Mouse (Mus musculus): Measurements from ENCODE around the gene Zbtb7b. TPM values are rescaled to one million over a fixed set of nuclear protein-coding genes. Genes with fewer than 3 reads are reported as not detected.
A peak's percentile ranks its signal among the peaks of the same experiment; 100 is the strongest.

Gene Zbtb7b
- polyA plus RNA-seq, 1 experiment: 75.2 TPM

DNA sequence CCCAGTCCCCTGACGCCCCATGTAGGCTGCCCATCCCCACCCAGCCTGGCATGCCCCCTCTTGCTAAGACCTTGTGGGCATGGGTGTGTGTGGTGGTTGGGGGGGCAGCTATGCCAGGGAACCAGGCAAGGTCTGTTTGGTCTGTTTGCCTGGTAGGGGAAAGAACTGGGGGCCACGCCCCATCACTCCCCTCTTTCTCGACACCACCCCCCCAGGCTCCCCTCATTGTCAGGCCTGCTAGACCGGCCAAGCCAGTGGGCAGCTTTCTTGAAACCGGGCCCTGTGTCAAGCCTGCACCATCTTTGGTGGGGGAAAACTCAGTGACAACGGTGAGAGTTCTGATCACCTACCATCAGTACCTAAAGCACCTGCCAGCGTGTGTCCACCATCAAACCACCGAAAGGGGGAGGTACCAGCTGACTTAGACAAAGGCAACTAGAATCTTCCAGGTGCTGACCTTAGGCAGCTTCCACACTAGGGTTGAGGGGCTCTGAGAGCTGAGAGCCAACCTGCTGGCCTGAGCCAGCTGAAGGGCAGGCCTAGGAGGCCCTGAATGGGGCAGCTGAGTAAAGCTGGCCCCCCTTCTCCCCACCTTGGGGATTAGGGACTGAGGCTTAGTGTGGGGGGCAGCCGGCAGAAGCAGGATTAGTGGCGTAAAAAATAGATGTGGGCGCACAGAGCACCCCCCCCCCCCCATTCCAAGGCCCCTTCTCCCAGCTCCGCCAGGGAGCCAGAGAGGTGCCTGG lies 10.1 kb downstream of the Zbtb7b start:
- Histone ChIP-seq H3K4me3 (ENCODE audit: insufficient read depth, low read length) (no peak overlapping the region), H3K27ac (ENCODE audit: insufficient read depth, low read depth, low read length) (no peak overlapping the region), H3K4me1 (ENCODE audit: control insufficient read depth, insufficient read depth, low read length) (peaks cover 44% of the 10 kb centered on the region)
- TF ChIP-seq CTCF (IDR thresholded peaks at IDR 0.05; ENCODE audit: low read depth, low read length) (no peak), POLR2A (IDR thresholded peaks at IDR 0.05; ENCODE audit: borderline replicate concordance, low read depth, low read length) (no peak)

DNA sequence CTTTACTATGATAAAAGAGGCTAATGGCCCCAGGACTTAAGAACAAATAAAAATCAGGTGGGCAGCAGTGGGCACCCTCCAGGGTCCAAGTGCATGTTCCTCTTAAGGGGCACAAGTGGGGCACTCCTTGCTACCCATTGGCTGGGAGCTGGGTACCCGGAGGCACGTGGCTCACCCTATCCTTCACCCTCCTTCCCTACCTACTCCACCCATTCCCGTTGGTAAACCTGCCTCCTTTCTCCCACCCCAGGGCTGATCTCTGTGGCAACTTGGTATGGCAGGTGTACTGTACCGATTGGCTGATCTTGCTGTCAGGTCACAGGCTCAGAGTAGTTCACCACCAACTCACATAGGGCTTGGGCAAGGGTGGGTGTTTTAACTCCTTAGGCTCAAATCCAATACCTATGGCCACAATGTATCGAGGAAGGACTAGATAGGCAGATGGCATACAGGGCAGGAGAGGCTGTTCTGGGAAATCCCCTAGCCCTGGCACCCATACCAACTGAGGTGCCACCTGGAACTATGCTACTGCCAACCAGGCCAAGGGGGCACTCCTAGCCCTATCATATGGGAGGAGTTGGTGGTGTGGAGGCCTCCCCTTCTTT lies 10.8 kb downstream of the Zbtb7b start:
- H3K27ac ChIP-seq (ENCODE audit: insufficient read depth, low read depth, low read length): no peak overlapping the region
- peaks cover 46% of the 10 kb centered on the region for H3K4me1 ChIP-seq (ENCODE audit: control insufficient read depth, insufficient read depth, low read length)
- TF ChIP-seq POLR2A (IDR thresholded peaks at IDR 0.05; ENCODE audit: borderline replicate concordance, low read depth, low read length): no peak
- no peak for TF ChIP-seq CTCF (IDR thresholded peaks at IDR 0.05; ENCODE audit: low read depth, low read length)
- no peak overlapping the region for H3K4me3 ChIP-seq (ENCODE audit: insufficient read depth, low read length)

DNA sequence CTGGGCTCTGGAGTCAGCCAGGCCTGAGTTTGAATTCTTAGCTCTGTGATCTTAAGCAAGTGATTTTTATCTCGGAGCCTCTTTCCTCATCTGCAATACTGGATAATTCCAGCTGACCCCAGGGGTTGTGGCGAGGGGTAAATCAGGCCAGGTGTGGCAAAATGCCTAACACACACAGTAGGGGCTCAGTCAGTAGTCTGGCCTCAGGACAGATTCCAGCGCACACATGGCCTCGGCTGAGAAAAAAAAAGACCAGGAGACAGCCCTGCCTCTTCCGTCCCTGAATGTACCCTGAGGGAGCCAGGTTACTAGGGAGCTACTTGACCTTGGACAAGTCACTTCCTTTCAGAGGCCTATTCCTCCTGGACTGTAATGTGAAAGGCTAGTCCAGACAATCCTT lies 11.6 kb downstream of the Zbtb7b start:
- TF ChIP-seq CTCF (IDR thresholded peaks at IDR 0.05; ENCODE audit: low read depth, low read length): no peak
- no peak for TF ChIP-seq POLR2A (IDR thresholded peaks at IDR 0.05; ENCODE audit: borderline replicate concordance, low read depth, low read length)
- H3K4me1 ChIP-seq (ENCODE audit: control insufficient read depth, insufficient read depth, low read length): peaks cover 41% of the 10 kb centered on the region

DNA sequence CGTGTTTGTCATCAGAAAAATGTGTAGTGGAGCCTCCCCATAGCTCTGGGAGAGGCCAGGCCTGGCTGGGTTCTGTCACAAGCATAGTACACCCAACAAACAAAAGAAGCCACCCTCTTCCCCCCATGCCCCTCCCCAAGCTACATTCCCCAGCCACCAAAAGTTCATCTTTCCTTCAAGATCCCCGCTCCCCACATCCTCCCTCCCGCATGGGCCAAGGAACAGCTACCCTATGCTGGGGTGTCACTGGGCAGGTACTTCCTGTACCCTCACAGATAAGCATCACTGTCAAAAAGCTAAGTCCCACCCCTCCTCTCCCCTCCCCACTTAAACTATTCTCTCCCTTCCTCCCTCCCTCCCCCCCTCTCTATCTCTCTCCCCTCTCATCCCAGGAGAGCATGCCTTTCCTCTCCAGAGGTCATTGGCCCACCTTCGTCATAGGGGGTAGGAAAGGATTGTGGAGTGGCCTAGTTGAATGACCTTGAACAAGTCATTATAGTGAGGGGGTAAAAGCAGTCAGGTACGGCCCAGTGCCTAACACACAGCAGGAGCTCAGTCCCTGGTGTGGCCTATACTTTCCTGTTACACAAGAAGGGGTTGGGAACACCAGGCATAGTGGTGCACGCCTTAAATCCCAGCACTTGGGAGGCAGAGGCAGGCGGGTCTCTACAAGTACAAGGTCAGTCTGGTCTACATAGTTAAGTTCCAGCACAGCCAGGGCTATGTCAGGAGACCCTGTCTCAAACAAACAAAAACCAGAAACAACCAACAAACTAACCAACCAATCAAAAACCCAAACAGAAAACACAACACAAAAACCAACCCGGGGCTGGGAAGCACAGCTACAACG lies 12.3 kb downstream of the Zbtb7b start:
- Histone ChIP-seq H3K4me3 (ENCODE audit: insufficient read depth, low read length) (no peak overlapping the region), H3K4me1 (ENCODE audit: control insufficient read depth, insufficient read depth, low read length) (peaks cover 34% of the 10 kb centered on the region), H3K27ac (ENCODE audit: insufficient read depth, low read depth, low read length) (no peak overlapping the region)
- no peak for TF ChIP-seq POLR2A (IDR thresholded peaks at IDR 0.05; ENCODE audit: borderline replicate concordance, low read depth, low read length)
- no peak for TF ChIP-seq CTCF (IDR thresholded peaks at IDR 0.05; ENCODE audit: low read depth, low read length)

More for the DNA sequence above, 11.6 kb downstream of the Zbtb7b start:
- no peak overlapping the region for H3K4me3 ChIP-seq (ENCODE audit: insufficient read depth, low read length)
- no peak overlapping the region for H3K27ac ChIP-seq (ENCODE audit: insufficient read depth, low read depth, low read length)

DNA sequence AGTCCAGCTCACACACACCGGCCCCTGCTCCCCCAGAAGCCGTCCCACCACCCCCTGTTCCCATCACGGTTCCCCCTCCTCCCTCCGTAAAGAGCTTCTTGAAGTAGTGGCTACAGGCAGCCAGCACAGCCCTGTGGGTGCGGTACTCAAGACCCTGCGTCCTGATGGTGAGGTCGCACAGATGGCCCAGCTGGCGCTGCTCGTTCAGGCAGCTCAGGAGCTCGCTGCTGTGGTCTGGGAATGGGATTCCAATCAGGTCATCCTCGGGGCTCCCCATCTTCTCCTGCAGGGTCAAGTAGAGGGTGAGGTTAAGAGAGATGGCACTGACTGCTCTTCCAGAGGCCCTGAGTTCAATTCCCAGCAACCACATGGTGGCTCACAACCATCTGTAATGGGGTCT lies 13.3 kb downstream of the Zbtb7b start:
- H3K4me1 ChIP-seq (ENCODE audit: control insufficient read depth, insufficient read depth, low read length): peaks cover 27% of the 10 kb centered on the region
- no peak for TF ChIP-seq CTCF (IDR thresholded peaks at IDR 0.05; ENCODE audit: low read depth, low read length)
- no peak for TF ChIP-seq POLR2A (IDR thresholded peaks at IDR 0.05; ENCODE audit: borderline replicate concordance, low read depth, low read length)
- H3K27ac ChIP-seq (ENCODE audit: insufficient read depth, low read depth, low read length): no peak overlapping the region
- H3K4me3 ChIP-seq (ENCODE audit: insufficient read depth, low read length): no peak overlapping the region

DNA sequence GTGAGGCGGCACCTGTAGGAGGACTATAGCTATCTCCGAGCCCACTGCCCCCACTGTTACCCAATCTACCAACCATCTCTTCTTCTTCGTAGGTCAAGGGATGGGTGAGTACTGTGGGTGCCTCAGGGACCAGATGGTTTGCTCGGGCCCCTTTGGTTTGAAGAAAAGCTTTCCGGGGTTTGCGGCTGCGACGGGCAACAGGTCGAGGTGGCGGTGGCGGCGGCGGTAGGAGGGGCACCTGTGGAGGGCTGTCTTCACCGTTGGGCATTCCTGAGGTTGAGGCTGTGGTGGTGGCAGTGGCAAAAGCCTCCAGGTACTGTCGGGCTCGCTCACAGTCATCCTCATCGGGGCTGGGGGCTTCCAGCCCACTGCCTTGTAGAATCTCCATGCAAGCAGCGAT lies 13.9 kb downstream of the Zbtb7b start:
- Histone ChIP-seq H3K4me3 (ENCODE audit: insufficient read depth, low read length) (no peak overlapping the region), H3K4me1 (ENCODE audit: control insufficient read depth, insufficient read depth, low read length) (peaks cover 22% of the 10 kb centered on the region), H3K27ac (ENCODE audit: insufficient read depth, low read depth, low read length) (no peak overlapping the region)
- TF ChIP-seq CTCF (IDR thresholded peaks at IDR 0.05; ENCODE audit: low read depth, low read length) (no peak), POLR2A (IDR thresholded peaks at IDR 0.05; ENCODE audit: borderline replicate concordance, low read depth, low read length) (no peak)

DNA sequence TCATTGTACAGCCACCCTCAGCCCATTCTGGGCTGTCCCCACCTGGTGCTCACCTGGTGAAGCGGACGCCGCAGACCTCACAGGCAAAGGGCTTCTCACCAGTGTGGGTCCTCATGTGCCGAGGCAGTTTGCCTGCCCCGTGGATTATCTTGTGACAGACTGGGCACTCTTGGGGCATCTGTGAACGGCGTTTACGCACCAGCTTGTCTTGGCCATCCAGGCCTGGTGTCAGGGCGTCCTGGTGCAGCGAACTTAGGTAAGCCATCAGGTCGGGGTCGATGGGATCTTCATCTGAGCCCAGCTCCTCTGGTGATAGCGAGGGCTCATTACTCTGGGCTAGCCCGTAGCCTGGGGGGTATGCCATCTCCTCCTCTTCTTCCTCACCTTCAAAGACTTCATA lies 14.3 kb downstream of the Zbtb7b start:
- Histone ChIP-seq H3K4me1 (ENCODE audit: control insufficient read depth, insufficient read depth, low read length) (peaks cover 19% of the 10 kb centered on the region), H3K4me3 (ENCODE audit: insufficient read depth, low read length) (no peak overlapping the region), H3K27ac (ENCODE audit: insufficient read depth, low read depth, low read length) (no peak overlapping the region)
- TF ChIP-seq POLR2A (IDR thresholded peaks at IDR 0.05; ENCODE audit: borderline replicate concordance, low read depth, low read length) (no peak), CTCF (IDR thresholded peaks at IDR 0.05; ENCODE audit: low read depth, low read length) (no peak)

DNA sequence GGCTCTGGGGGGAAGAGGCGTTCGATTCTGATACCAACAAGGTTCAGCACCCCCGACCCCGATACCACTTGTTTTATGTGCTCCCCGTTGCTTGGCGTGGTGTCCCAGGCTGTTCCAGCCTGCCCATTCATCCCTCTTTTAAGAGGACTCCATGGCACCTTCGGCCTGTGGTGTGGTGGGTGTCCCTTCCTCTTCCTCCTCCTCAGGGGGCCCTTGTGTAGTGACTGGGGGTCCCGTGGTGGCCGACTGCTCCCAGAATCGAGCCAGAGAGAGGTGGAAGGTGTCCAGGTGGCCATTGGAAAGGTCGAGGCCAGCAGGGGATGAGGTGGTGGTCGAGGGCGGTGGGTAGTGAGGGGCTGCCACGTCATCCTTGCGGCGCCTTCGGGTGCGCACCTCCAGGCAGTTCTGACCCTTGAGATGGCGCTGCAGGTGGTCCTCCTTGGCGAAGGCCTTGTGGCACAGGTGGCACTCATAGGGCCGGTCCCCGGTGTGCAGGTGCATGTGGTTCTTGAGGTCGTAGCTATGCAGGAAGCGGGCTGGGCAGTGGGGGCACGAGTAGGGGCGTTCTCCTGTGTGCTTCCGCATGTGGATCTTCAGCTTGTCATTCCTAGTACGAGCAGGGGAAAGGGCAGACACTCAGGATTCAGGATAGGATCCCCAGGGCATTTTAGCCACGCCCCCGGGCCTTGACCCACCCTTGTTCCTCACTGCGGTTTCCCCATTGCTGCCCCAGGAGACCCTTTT lies 15.0 kb downstream of the Zbtb7b start:
- H3K27ac ChIP-seq (ENCODE audit: insufficient read depth, low read depth, low read length): no peak overlapping the region
- TF ChIP-seq CTCF (IDR thresholded peaks at IDR 0.05; ENCODE audit: low read depth, low read length) (no peak), POLR2A (IDR thresholded peaks at IDR 0.05; ENCODE audit: borderline replicate concordance, low read depth, low read length) (no peak)
- H3K4me3 ChIP-seq (ENCODE audit: insufficient read depth, low read length): no peak overlapping the region
- peaks cover 19% of the 10 kb centered on the region for H3K4me1 ChIP-seq (ENCODE audit: control insufficient read depth, insufficient read depth, low read length)

DNA sequence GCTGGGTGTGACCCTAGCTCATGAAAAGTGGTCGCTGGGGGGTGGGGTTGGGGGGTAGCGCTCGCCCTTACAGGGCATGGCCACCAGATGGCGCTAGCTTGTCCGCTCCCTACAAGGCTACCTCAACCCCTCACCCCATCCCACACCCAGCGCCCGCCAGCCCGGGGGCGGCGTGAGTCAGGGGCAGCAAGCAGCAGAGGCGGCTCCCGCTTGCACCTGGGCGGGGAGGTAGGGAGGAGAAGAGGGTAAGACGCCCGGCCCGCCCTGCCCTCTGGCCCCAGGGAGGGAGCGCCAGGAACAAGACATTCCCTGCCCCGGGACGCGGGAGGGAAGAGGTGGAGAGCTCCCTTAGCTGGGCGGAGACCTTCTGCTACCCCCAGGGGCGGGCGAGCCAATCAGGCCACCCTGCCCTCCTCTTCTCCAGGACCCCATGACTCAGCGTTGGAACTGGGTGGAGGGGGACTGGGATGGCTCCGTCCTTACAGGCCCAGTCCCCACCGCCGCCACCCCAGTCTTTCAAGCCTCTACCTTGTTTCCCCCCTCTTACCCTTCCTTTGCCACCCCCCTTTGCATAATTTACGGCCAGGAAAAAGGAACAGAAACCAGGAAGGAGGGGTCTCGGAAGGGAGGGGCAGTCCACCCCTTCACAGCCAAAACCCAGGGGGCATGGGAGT lies 16.0 kb downstream of the Zbtb7b start:
- TF ChIP-seq POLR2A (IDR thresholded peaks at IDR 0.05; ENCODE audit: borderline replicate concordance, low read depth, low read length) (no peak), CTCF (IDR thresholded peaks at IDR 0.05; ENCODE audit: low read depth, low read length) (peak; percentile 68)
- Histone ChIP-seq H3K4me3 (ENCODE audit: insufficient read depth, low read length) (no peak overlapping the region), H3K27ac (ENCODE audit: insufficient read depth, low read depth, low read length) (no peak overlapping the region), H3K4me1 (ENCODE audit: control insufficient read depth, insufficient read depth, low read length) (peaks cover 16% of the 10 kb centered on the region)

Measured in bone marrow macrophage, adult 2 months (primary cell).